Mouse (Mus musculus): ENCODE measurements around the gene Wasf2.

DNA sequence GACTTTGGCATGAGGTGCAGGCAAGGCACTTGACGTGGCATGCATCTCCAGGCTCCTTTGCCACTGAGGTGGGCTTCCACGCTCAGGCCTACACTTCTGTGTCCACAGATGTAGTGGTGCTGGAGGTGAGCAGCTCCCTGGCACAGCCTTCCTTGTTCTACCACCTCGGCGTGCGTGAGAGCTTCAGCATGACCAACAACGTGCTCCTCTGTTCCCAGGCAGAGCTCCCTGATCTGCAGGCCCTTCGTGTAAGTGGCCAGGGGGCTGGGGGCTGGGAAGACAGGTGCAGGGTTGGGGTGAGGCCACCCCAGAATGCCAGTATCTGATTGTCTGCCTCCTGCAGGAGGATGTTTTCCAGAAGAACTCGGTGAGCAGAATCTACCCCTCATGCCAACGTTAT is 112.4 kb downstream of the Wasf2 start:
- TF ChIP-seq POLR2A (IDR thresholded peaks at IDR 0.05; ENCODE audit: low read depth, low read length) (no peak), CTCF (conservative IDR thresholded peaks at IDR 0.05; ENCODE audit: insufficient read depth, insufficient read length, low read depth, low read length) (no peak)
